Mouse (Mus musculus) MEL (cell line): ENCODE measurements around the gene Glo1. TPM values are rescaled to one million over a fixed set of nuclear protein-coding genes. Genes with fewer than 3 reads are reported as not detected.

Source experiments
- DNase-seq: peaks from one replicate; pipeline ENCODE4 v3.0.0; 2011; ENCODE audit warnings: low read depth, low spot score
- H3K27ac ChIP-seq: 2 replicates; pipeline ENCODE4 v1.5.1; 2012; ENCODE audit warnings: low read depth, mild to moderate bottlenecking, control low read depth, low read length, moderate library complexity; ENCODE audit not compliant: control insufficient read depth
- H3K27me3 ChIP-seq, 2 experiments: fragments of 150-350 bp in 1 of 2; sonication (generic) in 1 of 2; 2 replicates each; pipeline ENCODE4 v1.6.1; 2012; ENCODE audit warnings: low read length in 2 of 2, mild to moderate bottlenecking in 2 of 2, improper control_type of control experiment in 1 of 2, moderate library complexity in 1 of 2; ENCODE audit not compliant: insufficient read depth in 2 of 2, control insufficient read depth in 1 of 2
- H3K36me3 ChIP-seq, 2 experiments: 2 replicates each; pipeline ENCODE4 v1.6.1; 2012 to 2014; ENCODE audit warnings: low read length in 2 of 2, improper control_type of control experiment in 1 of 2, inconsistent platforms in 1 of 2, mild to moderate bottlenecking in 1 of 2; ENCODE audit not compliant: insufficient read depth in 2 of 2, control insufficient read depth in 1 of 2
- H3K4me1 ChIP-seq, 2 experiments: fragments of 150-350 bp in 1 of 2; sonication (generic) in 1 of 2; 2 replicates each; pipeline ENCODE4 v1.6.1; 2012; ENCODE audit warnings: low read length in 2 of 2, improper control_type of control experiment in 1 of 2, mild to moderate bottlenecking in 1 of 2; ENCODE audit not compliant: insufficient read depth in 2 of 2, control insufficient read depth in 1 of 2
- H3K4me3 ChIP-seq, 2 experiments: fragments of 150-350 bp in 1 of 2; sonication (generic) in 1 of 2; 2 replicates each; pipeline ENCODE4 v1.5.1; 2012; ENCODE audit warnings: low read depth in 2 of 2, low read length in 2 of 2, mild to moderate bottlenecking in 2 of 2, moderate library complexity in 2 of 2, control low read depth in 1 of 2, improper control_type of control experiment in 1 of 2; ENCODE audit not compliant: control insufficient read depth in 1 of 2, insufficient read depth in 1 of 2
- H3K79me2 ChIP-seq: 2 replicates; pipeline ENCODE4 v1.6.1; 2012; ENCODE audit warnings: mild to moderate bottlenecking, low read length, moderate library complexity; ENCODE audit not compliant: control insufficient read depth, poor library complexity, insufficient read depth
- H3K9ac ChIP-seq: 2 replicates; pipeline ENCODE4 v1.6.1; 2012; ENCODE audit warnings: low read depth, mild to moderate bottlenecking, control low read depth, low read length, moderate library complexity; ENCODE audit not compliant: control insufficient read depth, poor library complexity, severe bottlenecking
- H3K9me3 ChIP-seq: fragments of 150-350 bp; sonication (generic); replicated peaks from 2 replicates; pipeline ENCODE4 v1.6.1; 2012; ENCODE audit warnings: mild to moderate bottlenecking, low read length, improper control_type of control experiment, moderate library complexity; ENCODE audit not compliant: insufficient read depth
- CHD1 ChIP-seq: IDR thresholded peaks from 2 replicates; pipeline ENCODE4 v1.6.1; 2012; ENCODE audit warnings: low read depth, mild to moderate bottlenecking, inconsistent platforms, low read length, improper control_type of control experiment
- CHD2 ChIP-seq: IDR thresholded peaks from 2 replicates; pipeline ENCODE4 v1.6.1; 2011; ENCODE audit warnings: low read length, improper control_type of control experiment
- CTCF ChIP-seq, 3 experiments: IDR thresholded peaks in 2 of 3; conservative IDR thresholded peaks in 1 of 3; 2 replicates each; pipeline ENCODE4 v1.5.1; 2011 to 2012; ENCODE audit warnings: low read length in 3 of 3, low read depth in 2 of 3, mild to moderate bottlenecking in 2 of 3, improper control_type of control experiment in 1 of 3, inconsistent platforms in 1 of 3, mixed read lengths in 1 of 3, moderate library complexity in 1 of 3; ENCODE audit not compliant: control insufficient read depth in 1 of 3, insufficient read depth in 1 of 3, poor library complexity in 1 of 3, severe bottlenecking in 1 of 3
- ELF1 ChIP-seq: IDR thresholded peaks from 2 replicates; pipeline ENCODE4 v1.6.1; 2014; ENCODE audit warnings: low read depth, mild to moderate bottlenecking, inconsistent platforms, low read length, improper control_type of control experiment, moderate library complexity
- GATA1 ChIP-seq: IDR thresholded peaks from 2 replicates; pipeline ENCODE4 v1.6.1; 2011; ENCODE audit warnings: low read depth, low read length, improper control_type of control experiment
- HCFC1 ChIP-seq: IDR thresholded peaks from 2 replicates; pipeline ENCODE4 v1.6.1; 2012; ENCODE audit warnings: low read depth, mild to moderate bottlenecking, inconsistent platforms, low read length, improper control_type of control experiment, moderate library complexity
- KAT2A ChIP-seq: conservative IDR thresholded peaks from 2 replicates; pipeline ENCODE4 v1.6.1; 2012; ENCODE audit warnings: low read depth, low read length, improper control_type of control experiment, inconsistent platforms
- MAX ChIP-seq: IDR thresholded peaks from 2 replicates; pipeline ENCODE4 v1.6.1; 2011; ENCODE audit warnings: low read length, improper control_type of control experiment
- MYC ChIP-seq: IDR thresholded peaks from 2 replicates; pipeline ENCODE4 v1.6.1; 2011; ENCODE audit warnings: low read depth, mild to moderate bottlenecking, low read length, improper control_type of control experiment, moderate library complexity
- POLR2AphosphoS5 ChIP-seq: IDR thresholded peaks from 2 replicates; pipeline ENCODE4 v1.6.1; 2012; ENCODE audit warnings: low read depth, borderline replicate concordance, mild to moderate bottlenecking, inconsistent platforms, low read length, moderate library complexity, mixed read lengths
- TAL1 ChIP-seq: IDR thresholded peaks from 2 replicates; pipeline ENCODE4 v1.6.1; 2012; ENCODE audit warnings: mild to moderate bottlenecking, inconsistent platforms, low read length, moderate library complexity, mixed read lengths
- TBP ChIP-seq: IDR thresholded peaks from 2 replicates; pipeline ENCODE4 v1.8.0; 2011; ENCODE audit warnings: low read depth, low read length, improper control_type of control experiment
- UBTF ChIP-seq: IDR thresholded peaks from 2 replicates; pipeline ENCODE4 v1.6.1; 2012; ENCODE audit warnings: low read depth, mild to moderate bottlenecking, inconsistent platforms, low read length, improper control_type of control experiment, moderate library complexity, borderline replicate concordance; ENCODE audit not compliant: insufficient read depth
- USF1 ChIP-seq: IDR thresholded peaks from 2 replicates; pipeline ENCODE4 v1.6.1; 2014; ENCODE audit warnings: low read depth, mild to moderate bottlenecking, inconsistent platforms, low read length, improper control_type of control experiment, moderate library complexity
- USF2 ChIP-seq, 2 experiments: IDR thresholded peaks; 2 replicates each; pipeline ENCODE4 v1.6.1; 2011 to 2012; ENCODE audit warnings: improper control_type of control experiment in 2 of 2, low read length in 2 of 2, borderline replicate concordance in 1 of 2, inconsistent platforms in 1 of 2, low read depth in 1 of 2, mild to moderate bottlenecking in 1 of 2; ENCODE audit not compliant: insufficient read depth in 1 of 2
- ZC3H11A ChIP-seq: IDR thresholded peaks from 2 replicates; pipeline ENCODE4 v1.6.1; 2012; ENCODE audit warnings: low read depth, mild to moderate bottlenecking, inconsistent platforms, low read length, improper control_type of control experiment
- ZKSCAN1 ChIP-seq: IDR thresholded peaks from 2 replicates; pipeline ENCODE4 v1.6.1; 2012; ENCODE audit warnings: low read depth, mild to moderate bottlenecking, inconsistent platforms, low read length, improper control_type of control experiment, moderate library complexity
- polyA plus RNA-seq, 2 experiments: library from polyadenylated mRNA; stranded (reverse) in 1 of 2; unstranded in 1 of 2; fragments of >175 nt in 1 of 2; fragments of >200 nt in 1 of 2; gene quantifications; 2 replicates each; pipeline versions ENCODE4 v1.2.1 to v1.2.4; 2012; ENCODE audit warnings: low replicate concordance in 2 of 2, low read depth in 1 of 2; ENCODE audit not compliant: insufficient read length in 2 of 2, insufficient read depth in 1 of 2, missing spikeins in 1 of 2
- total RNA-seq: library from RNA; depleted of rRNA; stranded (reverse); fragments of 300-350 nt; gene quantifications from 2 replicates; pipeline ENCODE4 v1.2.3, GENCODE M21; 2012

Glo1 gene
- total and polyA plus RNA-seq, 3 experiments = 58.5 to 288 (median 260) TPM

DNA sequence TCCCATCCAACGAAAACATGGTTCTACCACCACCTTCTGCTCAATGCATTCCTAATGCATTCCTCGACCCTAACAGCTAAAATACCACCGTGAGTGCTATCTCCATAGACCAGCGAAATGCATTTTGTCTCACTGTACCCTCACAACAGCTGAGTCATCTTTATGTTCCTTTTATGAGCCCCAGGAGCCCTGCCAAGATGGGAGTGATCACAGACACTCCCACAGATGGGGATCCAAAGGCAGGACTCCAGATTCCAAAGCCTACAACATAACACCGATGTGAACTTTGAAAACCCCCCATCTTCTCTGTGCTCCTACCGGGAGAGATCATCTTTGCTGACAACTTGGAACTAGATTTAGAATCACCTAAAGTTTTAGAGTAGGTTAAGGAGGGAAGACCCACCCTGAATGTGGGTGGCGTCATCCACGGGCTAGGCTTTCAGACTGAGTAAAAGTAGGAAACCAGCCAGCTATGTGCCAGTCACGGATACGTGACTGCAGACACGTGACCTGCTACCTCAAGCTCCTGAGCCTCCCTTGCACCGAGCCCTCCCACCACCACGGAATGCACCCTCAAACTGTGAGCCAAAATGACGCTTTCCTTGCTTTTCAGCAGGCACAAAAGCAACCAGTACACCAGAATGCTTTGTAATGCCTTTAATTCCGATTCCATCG is 17.2 kb downstream of the Glo1 start:
- Histone ChIP-seq H3K9me3 (no peaks in the 10 kb centered on the region), H3K36me3 (peaks cover 6 to 46% of the 10 kb centered on the region in 2 experiments; a peak in 3 of 4 replicates), H3K4me3 (peak overlapping the region; percentile 50 to 59), H3K27ac (peak overlapping the region; percentile 89)
- TF ChIP-seq HCFC1 (no peak), USF2 (IDR thresholded peaks at IDR 0.05; ENCODE audit: borderline replicate concordance in 1 of 2, insufficient read depth in 1 of 2, low read depth in 1 of 2, low read length in 2 of 2) (no peak), CHD1 (no peak), GATA1 (peak; percentile 49; the same call in 1 of the 2 replicates), KAT2A (no peak), TAL1 (peak; percentile 88), CHD2 (no peak), ZKSCAN1 (no peak), USF1 (no peak), UBTF (no peak), ZC3H11A (no peak), ELF1 (no peak), TBP (peak; percentile 74), MAX (no peak), POLR2AphosphoS5 (no peak), CTCF (IDR thresholded peaks at IDR 0.05 in 2 of 3, conservative IDR thresholded peaks at IDR 0.05 in 1 of 3; ENCODE audit: control insufficient read depth in 1 of 3, insufficient read depth in 1 of 3, low read depth in 2 of 3, low read length in 3 of 3, poor library complexity in 1 of 3, severe bottlenecking in 1 of 3) (no peak)
- TF ChIP-seq, all 39 proteins: peak for 3
- DNase-seq = peak; percentile 99
- H3K79me2 ChIP-seq = peaks cover 56% of the 10 kb centered on the region
- peak overlapping the region; percentile 53 for H3K9ac ChIP-seq
- H3K27me3 ChIP-seq = no peaks in the 10 kb centered on the region
- peaks cover 29% of the 10 kb centered on the region in 2 experiments for H3K4me1 ChIP-seq

DNA sequence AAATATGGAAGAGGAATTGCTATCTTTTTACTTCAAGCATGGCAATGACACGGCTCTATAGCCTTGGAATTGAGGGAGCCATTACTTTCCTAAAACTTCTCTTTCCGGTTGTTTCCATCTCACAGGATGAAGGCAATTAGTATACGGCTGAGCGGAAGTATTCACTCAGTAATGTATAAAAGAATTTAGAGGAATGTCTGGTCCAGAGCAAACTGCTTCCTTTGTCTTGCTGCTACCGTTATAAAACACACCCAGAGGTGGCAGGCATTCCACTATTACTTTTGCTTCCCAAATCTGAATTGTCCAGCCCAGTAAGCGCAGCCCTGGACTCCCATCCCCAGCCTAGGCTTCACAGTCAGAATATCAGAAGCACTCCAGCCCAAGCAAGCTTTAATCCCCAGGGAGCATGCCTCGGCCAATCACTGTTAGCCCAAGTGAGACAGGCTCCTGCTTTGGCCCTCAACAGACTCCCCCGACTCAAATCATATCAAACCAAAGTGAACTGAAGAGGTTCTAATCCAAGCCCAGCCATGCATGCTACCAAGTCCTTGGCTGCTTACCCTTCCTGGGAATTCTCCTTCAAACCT is 18.7 kb downstream of the Glo1 start:
- H3K4me1 ChIP-seq = peaks cover 19 to 26% of the 10 kb centered on the region in 2 experiments
- H3K27me3 ChIP-seq = no peaks in the 10 kb centered on the region
- peaks cover 14 to 34% of the 10 kb centered on the region in 2 experiments for H3K36me3 ChIP-seq
- H3K27ac ChIP-seq = no peak overlapping the region
- no peak overlapping the region for H3K9ac ChIP-seq
- TF ChIP-seq CHD2 (no peak), MYC (no peak)
- H3K79me2 ChIP-seq = peaks cover 56% of the 10 kb centered on the region
- DNase-seq = no peak
- no peak overlapping the region for H3K4me3 ChIP-seq
- H3K9me3 ChIP-seq = no peaks in the 10 kb centered on the region
